Mouse (Mus musculus) activated CD4-positive, CD25-positive, alpha-beta regulatory T cell, adult 4 months (primary cell): ENCODE measurements around the gene Sirt7. TPM values are rescaled to one million over a fixed set of nuclear protein-coding genes. Genes with fewer than 3 reads are reported as not detected.
A peak's percentile ranks its signal among the peaks of the same experiment; 100 is the strongest.

Experiments used
- ATAC-seq: one replicate; pipeline ENCODE4 v1.8.0; 2017
- polyA plus RNA-seq, 2 experiments: library from polyadenylated mRNA; unstranded; fragments of 100-300 nt; shearing (Covaris generic); gene quantifications; one replicate each; pipeline ENCODE4 v1.2.1; 2017

Sirt7 gene
- polyA plus RNA-seq, 2 experiments from 2014 or later, result 50.8 to 61.8 TPM

DNA sequence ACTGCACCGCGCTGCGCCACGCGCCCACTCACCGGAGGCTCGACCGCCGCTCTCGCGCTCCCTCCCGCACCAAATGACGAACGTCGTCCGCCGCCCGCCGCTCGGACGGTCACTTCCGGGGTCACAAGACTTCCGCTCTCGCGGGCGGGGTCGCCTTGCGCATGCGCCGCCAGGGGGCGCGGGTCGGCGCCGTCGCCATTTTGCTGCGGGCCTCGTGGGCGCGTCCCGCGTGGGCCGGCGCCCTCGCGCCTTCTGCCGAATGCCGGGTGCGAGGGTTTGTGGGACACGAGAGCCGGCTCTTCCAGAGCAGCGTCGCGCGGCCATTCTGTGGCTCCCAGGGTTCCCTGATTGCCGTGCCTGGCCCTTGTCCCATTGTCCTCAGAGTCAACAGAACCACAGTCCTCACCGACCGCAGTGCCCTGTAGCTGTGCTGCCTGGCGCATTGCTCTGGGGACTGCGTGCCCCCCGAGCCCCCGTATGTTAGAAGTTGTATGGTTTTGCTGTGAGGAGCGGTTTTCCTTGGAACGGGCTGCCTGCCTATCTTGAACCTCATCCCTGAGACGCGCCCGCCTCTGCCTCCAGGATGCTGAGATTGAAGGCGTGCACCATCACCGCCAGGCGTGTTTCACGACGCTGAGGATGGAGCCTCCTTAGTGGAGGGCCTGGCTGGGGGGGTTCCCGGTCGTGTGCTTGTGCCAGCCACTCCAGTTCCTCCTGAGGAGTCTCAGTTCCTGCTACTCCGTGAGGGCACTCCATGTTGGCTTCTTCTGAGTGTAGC, 43.4 kb downstream of the Sirt7 start, which contains the start of gene Arhgdia:
Gene Arhgdia (minus strand): TSS at position 135 of the 778 bp plus-strand sequence.
- ATAC-seq, result peak; percentile 50

DNA sequence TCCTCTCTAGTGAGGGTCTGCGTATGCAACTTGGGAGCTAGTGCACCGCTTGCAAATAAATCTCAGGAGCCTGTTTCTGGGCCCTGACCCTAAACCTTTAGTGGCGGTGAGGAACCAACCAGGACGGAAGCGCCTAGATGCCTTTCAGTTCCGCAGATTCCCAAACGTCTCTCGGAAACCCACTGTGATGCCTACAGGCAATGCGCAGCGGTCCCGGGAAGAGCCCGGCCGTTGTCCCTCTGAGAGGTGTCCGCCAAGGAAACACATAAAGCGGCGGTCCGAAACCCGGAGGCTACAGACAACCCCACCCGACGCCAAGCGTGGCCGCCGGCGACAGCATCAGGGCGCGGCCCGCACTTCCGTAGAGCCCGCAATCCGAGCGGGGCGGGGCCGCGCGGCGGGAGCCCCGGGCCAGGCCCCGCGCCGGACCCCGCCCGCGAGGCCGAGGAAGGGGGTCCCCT, 44.1 kb downstream of the Sirt7 start:
- ATAC-seq, result no peak

DNA sequence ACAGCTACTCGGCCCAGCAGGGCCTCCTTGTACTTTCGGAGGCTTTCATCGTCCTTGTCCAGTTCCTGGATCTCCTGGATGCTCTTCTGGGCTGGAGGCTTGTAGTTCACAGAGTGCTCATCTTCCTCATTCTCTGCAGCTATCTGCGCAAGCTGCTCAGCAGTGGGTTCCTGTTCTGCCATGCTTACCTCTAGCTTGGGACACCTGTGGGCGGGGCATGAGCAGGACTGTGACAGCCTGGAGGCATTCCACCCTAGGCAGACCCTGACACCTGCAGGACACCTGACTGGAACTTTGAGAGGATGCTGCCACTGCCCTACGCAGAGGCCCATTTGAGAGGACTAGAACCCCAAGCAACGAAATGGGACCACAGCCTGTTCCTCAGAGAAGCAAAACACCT, 44.9 kb downstream of the Sirt7 start:
- ATAC-seq, result no peak

DNA sequence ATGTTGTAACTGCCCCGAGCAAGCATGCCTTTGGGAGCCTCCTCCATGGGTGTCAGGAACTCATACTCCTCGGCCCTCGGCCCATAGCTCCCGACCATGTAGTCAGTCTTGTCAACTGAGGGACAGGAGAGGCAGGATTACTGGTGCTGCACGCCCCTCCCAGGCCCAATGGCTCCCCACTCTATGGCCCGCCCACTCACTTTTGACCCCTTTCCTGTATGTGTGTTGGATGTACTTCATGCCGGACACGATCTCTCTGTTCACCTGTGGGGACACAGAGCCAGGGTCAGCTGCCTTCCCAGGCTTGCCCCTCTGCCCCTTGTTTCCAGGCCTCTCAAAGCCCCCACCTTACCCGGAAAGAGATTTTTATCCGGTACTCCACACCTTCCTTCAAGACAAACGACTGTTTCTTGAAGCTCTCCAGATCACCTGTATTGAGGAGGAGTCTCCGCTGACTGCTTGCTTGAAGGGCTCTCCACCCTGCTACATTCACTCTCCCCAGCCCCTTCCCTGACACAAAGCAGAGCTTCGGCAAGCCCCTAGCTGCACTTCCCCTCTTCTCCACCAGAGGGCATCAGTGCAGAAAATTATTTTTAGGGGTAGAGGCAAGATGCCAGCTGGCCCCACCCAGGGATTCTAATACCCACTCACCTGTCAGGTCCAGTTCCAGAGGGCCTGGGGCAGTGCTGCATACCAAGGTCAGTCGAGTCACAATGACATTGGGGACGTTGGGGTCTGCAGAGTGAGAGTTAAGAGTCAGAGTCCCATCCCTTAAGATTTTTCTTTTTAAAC, 45.5 kb downstream of the Sirt7 start:
- no peak for ATAC-seq

DNA sequence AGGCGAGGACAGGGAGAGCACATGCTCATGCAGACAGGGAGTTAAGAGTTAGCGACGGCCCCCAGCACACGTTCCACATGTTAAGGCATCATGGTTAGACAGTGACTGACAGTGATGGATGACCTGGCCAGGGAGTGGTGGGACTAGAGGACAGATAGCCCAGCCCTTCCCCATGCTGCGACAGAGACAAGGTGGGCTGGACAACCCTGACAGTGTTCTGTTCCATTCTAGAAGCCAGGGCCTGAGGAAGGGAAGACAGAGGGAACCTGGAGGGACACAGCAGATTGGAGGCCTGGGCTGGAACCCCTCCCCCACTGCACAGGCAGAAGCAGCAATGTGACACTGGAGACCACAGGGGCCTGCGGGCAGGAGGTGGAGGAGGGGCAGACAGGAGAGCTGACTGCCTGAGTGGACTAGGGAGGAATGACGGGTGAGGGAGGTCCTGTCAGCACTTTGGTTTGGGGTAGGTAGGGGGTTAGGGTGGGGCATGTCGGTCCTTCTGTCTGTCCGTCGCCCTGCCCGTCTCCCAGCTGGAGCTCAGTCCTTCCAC, 46.3 kb downstream of the Sirt7 start:
- ATAC-seq, result no peak

DNA sequence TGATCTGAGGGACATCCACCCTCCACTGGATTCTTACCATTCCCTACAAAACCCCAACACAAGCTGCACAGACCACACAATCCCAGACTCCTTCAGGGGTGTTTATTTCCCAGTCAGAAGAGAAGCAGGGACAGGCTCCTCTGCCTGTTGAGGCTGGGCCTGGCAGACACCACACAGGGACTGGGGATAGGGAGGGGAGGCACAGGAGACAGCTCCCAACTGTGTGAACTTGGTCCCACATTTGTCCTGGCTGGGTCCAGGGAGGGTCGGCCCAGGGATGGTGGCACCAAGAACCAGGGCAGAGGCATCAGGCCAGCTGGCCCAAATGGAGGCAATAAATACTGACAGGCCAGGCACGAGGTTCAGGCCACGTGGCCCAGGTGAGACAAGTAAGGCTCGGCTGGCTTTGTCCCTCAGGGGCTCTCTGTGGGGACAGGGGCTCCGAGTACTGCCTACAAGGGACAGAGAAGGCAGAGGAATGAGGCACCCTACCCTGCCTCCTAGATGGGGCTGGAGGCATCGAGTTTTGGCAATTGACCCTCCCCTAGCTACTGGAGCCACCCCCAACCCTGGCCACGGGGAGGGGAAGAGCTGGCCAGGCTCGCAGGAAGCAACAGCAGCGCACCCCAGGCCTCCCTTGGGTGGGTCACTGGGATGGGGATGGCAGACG, 46.9 kb downstream of the Sirt7 start:
- no peak for ATAC-seq

DNA sequence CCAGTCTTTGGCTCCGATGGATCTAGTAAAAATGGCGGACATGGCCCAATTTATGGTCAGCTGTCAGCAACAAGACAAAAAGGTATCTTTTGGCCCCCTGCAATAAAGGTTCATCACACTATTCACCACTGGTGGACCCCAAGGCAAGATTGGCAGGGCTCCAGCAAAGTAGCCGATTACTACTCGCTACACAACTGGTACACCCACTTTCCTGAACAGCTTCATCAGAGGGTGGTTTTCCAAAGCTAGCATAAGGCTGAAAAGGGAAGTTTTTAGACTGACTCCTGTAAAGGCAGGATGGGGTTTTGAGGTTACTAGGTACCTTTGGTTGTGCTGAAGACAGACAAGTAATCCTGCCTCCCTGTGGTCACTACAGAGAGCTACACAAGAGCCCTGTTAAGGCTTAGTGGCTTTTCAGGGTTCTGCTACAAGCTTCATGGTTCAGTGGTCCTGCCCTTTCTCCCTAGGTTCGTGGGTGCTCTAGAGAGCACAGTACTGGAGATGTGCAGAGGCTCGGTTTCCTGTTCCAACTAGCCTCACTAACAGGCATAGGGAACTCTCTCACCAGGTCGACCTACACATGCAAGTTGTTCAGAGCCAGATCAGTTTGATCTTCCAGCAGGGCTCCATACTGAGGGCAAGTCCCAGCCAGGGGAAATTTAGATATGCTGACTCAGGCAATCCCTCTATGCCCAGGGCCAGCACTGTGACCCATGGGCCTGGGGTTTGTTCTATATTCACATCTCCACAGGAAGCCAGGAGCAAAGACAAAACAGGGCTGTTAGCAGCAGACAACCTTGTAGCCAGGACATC, 47.6 kb downstream of the Sirt7 start:
- no peak for ATAC-seq

DNA sequence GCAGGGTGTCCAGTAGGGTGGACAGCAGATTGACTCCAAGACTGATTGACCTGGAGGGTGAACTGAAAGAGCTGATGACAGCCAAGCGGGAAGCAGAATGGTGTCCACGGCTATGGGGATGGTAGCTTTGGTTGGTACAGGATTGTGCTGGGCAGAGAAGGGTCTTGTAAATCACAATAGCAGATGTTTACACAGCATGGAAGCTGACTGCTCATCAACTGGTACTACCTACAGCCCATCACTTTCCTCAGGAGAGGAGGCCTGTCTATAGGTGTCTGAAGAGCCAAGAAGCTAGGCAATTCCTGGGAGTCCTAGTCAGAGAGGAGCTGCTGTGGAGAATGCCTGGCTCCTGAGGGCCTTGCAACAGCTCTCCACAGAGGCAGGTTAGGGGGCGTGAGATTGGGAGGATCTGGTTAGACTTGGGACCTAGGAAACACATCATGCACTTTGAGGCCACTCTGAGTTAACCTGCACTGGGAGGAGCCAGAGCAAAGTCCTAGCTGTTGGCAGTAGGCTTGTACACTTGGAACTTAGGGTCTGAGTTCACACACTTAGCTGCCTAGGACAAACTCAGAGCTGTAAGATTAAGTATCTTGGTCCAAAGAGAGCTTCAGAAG, 48.6 kb downstream of the Sirt7 start:
- ATAC-seq, result no peak

DNA sequence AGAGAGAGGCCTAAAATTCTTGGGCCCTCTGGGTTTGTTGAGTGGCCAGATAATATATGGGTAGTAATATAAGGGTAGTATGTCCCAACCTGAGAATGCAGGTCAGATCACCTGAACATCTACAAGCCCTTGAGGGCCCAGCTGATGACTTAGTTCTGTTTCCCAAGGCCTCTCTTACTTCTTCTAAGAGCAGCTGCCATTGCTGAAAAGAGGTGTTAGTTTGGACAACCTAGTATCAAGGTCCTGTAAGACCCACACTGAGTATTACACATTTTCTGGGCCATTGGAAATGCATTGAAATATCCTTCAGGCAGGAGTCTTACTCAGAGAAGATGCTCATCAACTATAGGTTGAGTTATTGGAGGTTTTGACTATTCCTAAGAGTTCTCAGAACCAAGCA, 49.1 kb downstream of the Sirt7 start:
- no peak for ATAC-seq

DNA sequence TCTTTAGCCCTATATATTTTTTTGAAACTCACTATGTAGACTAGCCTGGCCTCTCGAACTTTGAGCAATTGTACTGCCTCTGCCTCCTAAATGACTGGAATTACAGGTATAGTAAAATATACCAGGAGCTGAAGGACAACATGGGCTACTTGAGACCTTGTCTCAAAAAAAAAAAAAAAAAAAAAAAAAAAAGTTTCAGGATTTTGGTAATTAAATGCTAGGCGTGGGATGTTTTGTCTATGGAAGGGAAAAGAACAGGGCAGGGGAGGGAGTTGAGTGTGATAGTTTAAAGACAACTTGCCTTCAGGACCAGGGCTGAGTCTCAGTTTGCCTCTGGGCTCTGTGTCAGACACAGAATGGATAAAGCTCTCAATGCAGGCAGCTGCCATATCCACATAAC, 50.0 kb downstream of the Sirt7 start:
- ATAC-seq, result no peak

DNA sequence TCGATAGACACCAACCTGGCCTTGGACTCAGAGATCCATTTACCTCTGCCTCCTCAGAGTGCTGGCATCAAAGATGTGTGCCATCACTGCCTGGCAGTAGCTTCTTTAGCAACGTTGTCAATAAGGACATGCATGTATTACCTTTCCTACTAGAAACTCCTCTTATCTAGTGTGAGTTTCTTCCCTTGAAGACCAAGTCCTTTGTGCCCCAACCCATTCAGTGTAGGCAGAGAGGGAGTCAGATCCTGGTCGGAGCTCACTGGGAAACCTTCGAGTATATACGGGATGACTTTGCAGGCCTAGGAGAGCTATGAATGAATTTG, 50.8 kb downstream of the Sirt7 start:
- ATAC-seq, result no peak

DNA sequence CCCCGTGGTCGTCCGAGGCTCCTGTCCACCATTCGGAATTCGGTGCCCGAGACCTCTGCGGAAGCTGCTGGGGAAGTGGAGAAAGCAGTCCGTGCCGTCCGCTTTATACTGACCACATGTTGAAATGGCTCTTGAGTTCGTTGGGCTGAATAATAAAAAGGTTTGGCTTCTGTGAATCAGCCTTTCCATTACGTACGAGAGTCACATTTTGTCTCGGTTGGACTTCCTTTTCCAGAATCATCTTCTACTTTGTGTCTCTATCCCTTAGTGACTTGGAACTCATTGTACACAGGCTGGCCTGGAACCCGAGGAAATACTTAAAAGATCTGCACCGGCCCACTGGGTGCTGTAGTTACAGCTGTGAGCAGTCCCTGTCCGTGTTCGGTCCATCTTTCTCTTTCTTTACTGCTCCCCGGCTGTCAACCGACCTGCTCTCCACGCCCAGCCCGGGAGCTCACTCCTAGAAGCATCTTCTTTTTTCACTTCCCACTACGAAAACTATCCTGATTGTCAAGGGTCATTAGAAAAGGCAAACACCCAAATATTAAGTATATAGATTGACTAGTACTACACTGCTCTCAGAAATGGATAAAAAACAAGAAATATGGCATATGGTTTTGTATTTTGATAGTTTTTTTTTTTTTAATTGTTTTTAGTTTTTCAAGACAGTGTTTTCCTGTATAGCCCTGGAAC, 51.3 kb downstream of the Sirt7 start:
- ATAC-seq, result peak; percentile 27

DNA sequence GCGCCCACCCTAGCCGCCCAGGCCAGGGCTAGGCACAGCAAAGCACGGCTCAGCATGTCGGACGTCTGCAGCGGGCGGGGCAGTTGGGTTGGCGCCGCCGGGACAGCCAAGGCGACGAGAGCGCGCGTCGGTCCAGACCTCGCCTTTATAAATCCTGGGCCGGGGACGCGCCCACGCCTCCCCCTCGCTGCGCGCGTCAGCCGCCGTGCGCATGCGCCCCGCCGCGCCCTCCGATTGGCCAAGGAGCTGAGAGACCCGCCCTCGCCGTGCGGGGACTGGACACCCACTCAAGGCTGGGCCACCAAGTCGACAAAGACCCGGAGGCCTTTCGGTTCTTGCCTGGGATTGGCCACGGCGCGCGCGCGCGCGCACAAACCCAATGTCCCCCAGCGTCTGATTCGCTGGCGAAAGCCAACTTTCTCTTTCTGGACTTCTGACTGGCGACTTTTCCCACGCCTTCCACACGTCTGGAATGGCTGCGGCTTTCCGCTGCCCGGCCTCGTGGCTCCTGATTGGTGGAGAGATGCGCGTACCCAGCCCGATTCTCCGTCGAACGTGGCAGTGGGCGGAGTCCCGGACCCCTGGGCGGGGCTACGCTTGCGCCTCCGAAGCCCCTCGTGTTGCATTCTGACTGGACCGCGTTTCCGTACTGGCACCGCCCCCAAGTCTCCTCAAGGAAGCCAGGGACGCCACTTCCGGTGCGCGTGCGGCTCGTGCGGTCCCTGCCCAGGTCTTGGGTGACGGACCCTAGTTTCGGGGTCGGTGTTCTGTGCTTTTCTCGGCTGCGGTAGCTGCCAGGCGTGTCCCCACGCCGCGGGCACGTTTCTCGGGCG, 52.1 kb downstream of the Sirt7 start, which contains the start of gene P4hb:
Gene P4hb (minus strand): TSS at position 502 of the 833 bp plus-strand sequence.
- peak; percentile 75 for ATAC-seq

DNA sequence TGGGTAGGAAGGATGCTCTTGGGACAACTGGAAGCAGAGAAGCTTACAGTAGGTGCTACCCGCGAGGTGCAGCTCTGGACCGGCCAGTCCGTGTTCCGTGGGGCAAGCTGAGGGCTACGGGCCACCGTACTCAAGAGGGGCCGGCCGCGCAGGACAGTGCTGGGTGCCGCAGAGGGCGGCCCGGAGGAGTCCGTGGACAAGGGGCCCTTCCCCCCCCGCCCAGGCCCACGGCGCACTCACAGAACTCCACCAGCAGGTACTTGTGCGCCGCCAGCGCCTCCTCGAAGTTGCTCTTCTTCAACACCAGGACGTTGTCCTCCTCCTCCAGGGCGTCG, 52.7 kb downstream of the Sirt7 start:
- ATAC-seq, result no peak

DNA sequence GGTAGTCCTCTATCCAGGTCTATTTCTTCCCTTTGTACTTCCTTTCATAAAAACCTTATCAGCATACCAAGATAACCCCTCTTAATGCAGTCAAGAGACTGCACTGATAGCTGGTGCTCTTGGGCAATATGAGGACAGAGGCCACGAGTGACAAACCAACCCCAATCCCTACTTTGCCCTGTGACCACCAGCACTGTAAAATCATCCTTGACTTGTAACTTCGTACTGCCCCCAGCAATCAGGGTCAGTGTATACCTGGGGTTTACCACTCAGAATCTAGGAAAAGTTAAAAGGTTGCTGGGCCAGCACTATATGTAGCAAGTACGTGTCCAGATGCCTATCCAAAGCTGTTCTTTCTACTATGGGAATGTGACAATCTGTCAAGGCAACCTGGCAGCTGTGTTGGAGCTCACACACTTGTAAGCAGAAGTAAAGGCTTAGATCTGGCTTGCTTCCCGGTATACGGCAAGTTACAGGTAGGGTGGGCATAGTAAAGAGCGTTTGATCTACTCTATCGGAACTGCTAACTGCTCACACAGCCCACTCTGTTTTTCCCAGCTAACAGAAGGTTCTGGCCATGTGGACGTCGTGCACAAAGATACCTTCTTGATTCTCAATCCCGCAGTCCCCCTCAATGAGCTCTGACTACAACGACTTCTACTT, 53.2 kb downstream of the Sirt7 start:
- ATAC-seq, result no peak

DNA sequence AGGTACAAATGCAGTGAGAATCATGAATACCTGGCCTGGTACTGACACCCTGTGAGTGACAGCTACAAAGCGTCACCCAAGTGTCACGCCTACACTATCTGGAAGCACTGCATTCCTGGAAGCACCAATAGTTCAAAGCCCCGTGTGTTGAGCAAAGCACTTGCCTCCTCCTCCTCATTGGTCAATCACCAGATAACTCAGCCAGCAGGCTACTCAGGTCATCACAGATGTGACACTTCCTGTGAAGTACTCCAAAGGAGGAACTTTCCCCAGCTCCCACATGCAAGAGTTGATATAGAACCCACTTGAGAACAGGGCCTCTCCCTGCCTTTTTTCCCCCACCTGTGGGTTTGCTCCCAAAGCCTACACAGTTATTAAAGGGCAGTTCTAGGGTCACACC, 53.9 kb downstream of the Sirt7 start:
- no peak for ATAC-seq
